Mouse (Mus musculus) CH12.LX (cell line): ENCODE results near the gene Dnhd1.

Source experiments
- CHD2 ChIP-seq: IDR thresholded peaks from 2 replicates; pipeline ENCODE4 v1.6.1; 2011; ENCODE audit warnings: low read length, improper control_type of control experiment
- CTCF ChIP-seq, 2 experiments: IDR thresholded peaks in 1 of 2; conservative IDR thresholded peaks in 1 of 2; 2 replicates each; pipeline ENCODE4 v1.5.1; 2011 to 2012; ENCODE audit warnings: low read depth in 2 of 2, low read length in 2 of 2, improper control_type of control experiment in 1 of 2, inconsistent platforms in 1 of 2, mild to moderate bottlenecking in 1 of 2, moderate library complexity in 1 of 2
- E2F4 ChIP-seq: IDR thresholded peaks from 2 replicates; pipeline ENCODE4 v1.6.1; 2011; ENCODE audit warnings: low read depth, low read length, improper control_type of control experiment; ENCODE audit not compliant: insufficient replicate concordance
- ELF1 ChIP-seq: IDR thresholded peaks from 2 replicates; pipeline ENCODE4 v1.6.1; 2014; ENCODE audit warnings: low read depth, mild to moderate bottlenecking, inconsistent platforms, low read length, improper control_type of control experiment
- EP300 ChIP-seq: IDR thresholded peaks from 2 replicates; pipeline ENCODE4 v1.6.1; 2011; ENCODE audit warnings: low read length, improper control_type of control experiment
- ETS1 ChIP-seq: conservative IDR thresholded peaks from 2 replicates; pipeline ENCODE4 v1.6.1; 2012; ENCODE audit warnings: low read depth, mild to moderate bottlenecking, inconsistent platforms, low read length, improper control_type of control experiment, moderate library complexity
- HCFC1 ChIP-seq: IDR thresholded peaks from 2 replicates; pipeline ENCODE4 v1.6.1; 2012; ENCODE audit warnings: low read depth, mild to moderate bottlenecking, inconsistent platforms, low read length, improper control_type of control experiment
- MAFK ChIP-seq: IDR thresholded peaks from 2 replicates; pipeline ENCODE4 v1.6.1; 2011; ENCODE audit warnings: low read length, improper control_type of control experiment; ENCODE audit not compliant: insufficient replicate concordance
- MAZ ChIP-seq: IDR thresholded peaks from 2 replicates; pipeline ENCODE4 v1.6.1; 2012; ENCODE audit warnings: low read depth, mild to moderate bottlenecking, inconsistent platforms, low read length, improper control_type of control experiment, moderate library complexity
- POLR2A ChIP-seq: IDR thresholded peaks from 2 replicates; pipeline ENCODE4 v1.6.1; 2011; ENCODE audit warnings: low read depth, mild to moderate bottlenecking, improper control_type of control experiment, low read length
- POLR2AphosphoS2 ChIP-seq: IDR thresholded peaks from 2 replicates; pipeline ENCODE4 v1.6.1; 2011; ENCODE audit warnings: low read depth, low read length, improper control_type of control experiment
- TCF12 ChIP-seq: IDR thresholded peaks from 2 replicates; pipeline ENCODE4 v1.6.1; 2014; ENCODE audit warnings: low read depth, mild to moderate bottlenecking, inconsistent platforms, low read length, improper control_type of control experiment
- ZKSCAN1 ChIP-seq: IDR thresholded peaks from 2 replicates; pipeline ENCODE4 v1.6.1; 2012; ENCODE audit warnings: low read depth, inconsistent platforms, low read length, improper control_type of control experiment, borderline replicate concordance

DNA sequence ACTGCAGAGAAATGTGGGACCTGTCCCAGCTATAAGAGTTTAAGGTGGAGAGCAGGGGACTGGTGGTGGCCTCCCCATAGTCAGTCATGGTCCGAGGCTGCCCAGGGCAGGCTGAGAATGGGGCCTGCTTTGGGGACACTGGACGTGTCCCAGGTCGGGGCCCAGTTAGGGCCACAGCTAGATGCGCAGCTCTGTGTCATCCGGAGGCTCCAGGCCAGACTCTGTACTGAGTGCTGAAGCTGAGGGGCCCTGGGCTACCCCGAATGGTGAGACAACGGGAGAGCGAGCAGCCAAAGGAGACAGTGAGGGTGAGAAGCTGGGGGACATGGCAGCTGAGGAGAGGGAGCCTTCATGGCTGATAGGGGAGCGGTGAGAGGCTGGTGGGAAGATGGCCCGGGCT is 102.7 kb downstream of the Dnhd1 start:
- no peak for TF ChIP-seq ETS1
- TF ChIP-seq EP300, result no peak
- no peak for TF ChIP-seq E2F4
- TF ChIP-seq POLR2AphosphoS2, result no peak
- no peak for TF ChIP-seq CTCF (conservative IDR thresholded peaks at IDR 0.05 in 1 of 2, IDR thresholded peaks at IDR 0.05 in 1 of 2; ENCODE audit: low read depth in 2 of 2, low read length in 2 of 2)
- TF ChIP-seq MAFK, result no peak
- TF ChIP-seq POLR2A, result no peak
- TF ChIP-seq ZKSCAN1, result no peak
- no peak for TF ChIP-seq CHD2
- TF ChIP-seq ELF1, result no peak
- TF ChIP-seq HCFC1, result no peak
- TF ChIP-seq MAZ, result no peak
- TF ChIP-seq TCF12, result no peak
